Mouse (Mus musculus): Measurements from ENCODE around the gene Mfsd2a. TPM values are rescaled to one million over a fixed set of nuclear protein-coding genes. Genes with fewer than 3 reads are reported as not detected.

Gene Mfsd2a
- total RNA-seq, 2 experiments from 2014 or later, result 45.8 to 49.1 TPM

DNA sequence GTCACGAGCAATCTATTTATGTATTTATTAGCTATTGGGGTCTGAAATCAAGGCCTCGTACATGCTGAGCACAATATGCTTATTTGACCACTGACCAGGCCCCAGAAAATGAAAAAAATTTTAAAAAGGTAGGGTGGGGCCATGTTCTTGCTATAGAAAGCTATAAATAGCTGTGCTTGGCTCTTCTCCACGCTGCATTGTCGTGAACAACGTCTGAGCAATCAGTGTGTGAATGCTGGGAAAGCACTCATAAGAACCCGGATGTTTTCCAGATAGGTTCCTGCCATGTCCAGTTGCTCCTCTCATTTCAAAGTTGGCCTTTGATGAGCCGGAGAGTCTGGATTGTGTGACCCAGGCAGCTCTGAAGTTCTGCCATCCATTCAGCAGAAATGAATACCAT lies 46.8 kb downstream of the Mfsd2a start:
- no peak for DNase-seq (ENCODE audit: low spot score in 2 of 2)
- no peak for TF ChIP-seq CTCF (conservative IDR thresholded peaks at IDR 0.05)
- Histone ChIP-seq H3K27ac (peak overlapping the region; percentile 20; the same call in 1 of the 2 replicates), H3K4me3 (no peak overlapping the region)

GRCm38 (mm10) chr4:122912613-122913012 lies 48.4 kb downstream of the Mfsd2a start:
- DNase-seq (ENCODE audit: low spot score in 2 of 2), result no peak
- peak; percentile 66 for TF ChIP-seq CTCF (conservative IDR thresholded peaks at IDR 0.05)
- Histone ChIP-seq H3K4me3 (no peak overlapping the region), H3K27ac (no peak overlapping the region)

DNA sequence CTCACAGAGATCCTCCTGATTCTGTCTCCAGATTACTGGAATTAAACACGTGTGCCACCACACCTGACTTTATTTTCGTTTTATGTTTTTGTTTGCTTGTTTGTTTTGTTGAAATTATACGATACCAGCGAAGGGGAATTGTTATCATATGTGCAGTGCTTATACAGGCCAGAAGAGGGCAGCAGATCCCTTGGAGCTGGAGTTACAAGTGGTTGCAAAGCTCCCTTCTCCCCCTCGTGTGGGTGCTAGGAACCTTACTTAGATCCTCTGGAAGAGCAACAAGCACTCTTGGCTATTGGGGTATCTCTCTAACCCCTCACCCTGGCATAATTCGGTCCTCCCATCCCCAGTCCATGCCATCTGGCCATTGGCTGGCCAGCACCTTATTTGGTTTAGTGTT lies 50.4 kb downstream of the Mfsd2a start:
- peak; percentile 79 for TF ChIP-seq CTCF (conservative IDR thresholded peaks at IDR 0.05)
- no peak for DNase-seq (ENCODE audit: low spot score in 2 of 2)
- H3K4me3 ChIP-seq, result no peak overlapping the region
- H3K27ac ChIP-seq, result peak overlapping the region; percentile 95

DNA sequence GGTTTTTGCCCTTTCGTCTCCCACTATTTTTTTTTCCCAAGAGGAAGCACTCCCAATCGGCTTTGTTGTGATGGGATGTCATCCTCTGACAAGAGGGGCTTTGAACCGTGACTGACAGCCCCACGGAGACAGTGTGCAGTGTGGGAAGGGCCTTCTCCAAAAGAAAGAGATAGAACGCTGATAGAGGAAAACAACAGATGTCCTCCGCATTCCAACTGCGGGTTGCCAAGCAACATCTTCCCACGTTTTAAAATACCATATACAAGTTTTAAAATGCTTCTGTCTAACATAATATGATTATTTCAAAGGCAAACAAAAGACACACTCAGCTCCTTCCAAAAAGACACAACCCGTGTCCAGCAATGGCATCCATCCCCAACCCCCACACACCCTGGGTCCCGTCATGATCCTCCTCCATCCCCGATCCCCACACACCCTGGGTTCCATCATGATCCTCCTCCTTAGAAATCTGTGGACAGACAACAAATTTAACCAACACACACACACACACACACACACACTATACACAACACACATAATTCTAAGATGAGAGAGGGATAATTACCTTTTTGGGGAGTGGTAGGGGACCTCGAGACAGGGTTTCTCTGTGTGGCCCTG lies 51.3 kb downstream of the Mfsd2a start:
- TF ChIP-seq CTCF (conservative IDR thresholded peaks at IDR 0.05), result no peak
- peak overlapping the region; percentile 95 for H3K27ac ChIP-seq
- DNase-seq (ENCODE audit: low spot score in 2 of 2), result peak; percentile 75 to 88
- peak overlapping the region; percentile 49 for H3K4me3 ChIP-seq

DNA sequence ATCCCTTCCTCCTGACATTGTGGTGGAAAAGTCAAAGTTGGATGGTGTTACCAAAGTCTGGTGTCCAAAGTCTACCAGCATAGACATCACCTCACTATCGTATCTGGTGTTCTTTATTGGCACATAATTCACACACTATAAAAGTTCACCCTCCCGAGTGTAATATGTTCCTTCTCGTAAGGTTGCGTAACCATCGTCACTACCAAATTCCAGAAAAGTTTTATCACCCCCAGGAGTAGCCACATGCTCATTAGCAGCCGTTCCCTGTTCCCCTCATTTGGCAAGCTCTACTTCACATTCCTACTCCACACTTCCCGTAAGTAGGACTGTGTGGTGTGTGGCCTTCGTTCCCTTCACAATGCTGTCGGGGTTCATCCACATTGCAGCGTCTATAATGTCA lies 55.6 kb downstream of the Mfsd2a start:
- no peak for DNase-seq (ENCODE audit: low spot score in 2 of 2)
- no peak for TF ChIP-seq CTCF (conservative IDR thresholded peaks at IDR 0.05)
- Histone ChIP-seq H3K27ac (no peak overlapping the region), H3K4me3 (no peak overlapping the region)

GRCm38 (mm10) chr4:122903709-122904108 lies 57.3 kb downstream of the Mfsd2a start:
- TF ChIP-seq CTCF (conservative IDR thresholded peaks at IDR 0.05), result no peak
- Histone ChIP-seq H3K4me3 (no peak overlapping the region), H3K27ac (no peak overlapping the region)
- DNase-seq (ENCODE audit: low spot score in 2 of 2), result no peak

DNA sequence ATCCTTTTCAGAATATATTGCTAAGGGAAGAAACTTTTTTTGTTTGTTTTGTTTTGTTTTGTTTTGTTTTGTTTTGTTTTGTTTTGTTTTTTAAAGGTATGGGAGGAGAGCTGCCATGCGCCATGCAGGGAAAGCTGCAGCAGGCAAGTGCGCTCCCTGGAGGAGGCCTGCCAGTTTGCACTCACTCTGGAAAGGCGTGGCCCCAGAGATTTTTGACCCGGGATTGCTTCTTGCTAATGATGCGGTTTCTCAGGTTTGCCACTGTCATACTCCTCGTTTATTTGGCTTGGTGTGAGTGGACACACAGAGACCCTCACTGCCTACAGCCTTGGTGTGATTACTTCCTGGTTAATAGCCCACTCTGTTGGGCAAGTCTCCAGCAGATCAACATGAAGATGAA lies 58.8 kb downstream of the Mfsd2a start:
- Histone ChIP-seq H3K27ac (no peak overlapping the region), H3K4me3 (no peak overlapping the region)
- DNase-seq (ENCODE audit: low spot score in 2 of 2), result no peak
- TF ChIP-seq CTCF (conservative IDR thresholded peaks at IDR 0.05), result peak; percentile 70

- Histone ChIP-seq H3K4me3 (no peak overlapping the region), H3K27ac (no peak overlapping the region)
- peak; percentile 91 for TF ChIP-seq CTCF (conservative IDR thresholded peaks at IDR 0.05)
- DNase-seq (ENCODE audit: low spot score in 2 of 2), result peak; percentile 70 to 73
These were observed 62.7 kb downstream of the Mfsd2a start for GRCm38 (mm10) chr4:122898313-122898712.

DNA sequence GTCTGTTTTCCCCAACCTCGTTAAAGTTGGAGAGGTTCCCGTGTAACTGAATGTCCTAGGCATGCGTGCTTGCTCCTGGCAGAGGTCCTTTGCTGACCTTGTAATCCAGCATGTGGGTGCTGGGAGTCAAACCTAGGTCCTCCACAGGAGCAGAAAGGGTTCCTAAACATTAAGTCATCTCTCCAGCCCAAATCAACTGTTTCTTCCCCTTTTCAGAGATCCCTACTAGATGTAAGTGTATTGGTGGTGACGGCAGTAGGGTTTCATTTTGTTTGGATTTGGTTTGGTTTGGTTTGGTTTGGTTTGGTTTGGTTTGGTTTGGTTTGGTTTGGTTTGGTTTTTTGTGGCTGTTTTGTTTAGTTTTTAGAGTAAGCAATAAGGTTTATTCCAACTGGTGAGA lies 63.2 kb downstream of the Mfsd2a start:
- no peak for TF ChIP-seq CTCF (conservative IDR thresholded peaks at IDR 0.05)
- Histone ChIP-seq H3K4me3 (no peak overlapping the region), H3K27ac (no peak overlapping the region)
- no peak for DNase-seq (ENCODE audit: low spot score in 2 of 2)

Other genes starting within 250 kb of the Mfsd2a start
- gene Ppt1, start 124.9 kb downstream of the Mfsd2a start, total RNA-seq (2021), result 10 to 100 TPM; 84.6 to 88.1 TPM
- 100 to 1,000 TPM; 296 to 316 TPM for gene Cap1, start 75.1 kb downstream of the Mfsd2a start, total RNA-seq (2021)
- gene Mycl, start 34.5 kb upstream of the Mfsd2a start, total RNA-seq (2021), result 10 to 100 TPM; 31.8 to 32.4 TPM
- 10 to 100 TPM; 27.5 to 29.4 TPM for gene Trit1, start 55.4 kb upstream of the Mfsd2a start, total RNA-seq (2021)
- under 1 TPM; 0.20 to 0.29 TPM for gene Bmp8b, start 144.0 kb upstream of the Mfsd2a start, total RNA-seq (2021)
- not detected for gene Oxct2b, start 155.1 kb upstream of the Mfsd2a start, total RNA-seq (2021)
- 10 to 100 TPM; 21.5 to 21.9 TPM for gene Ppie, start 178.8 kb upstream of the Mfsd2a start, total RNA-seq (2021)
- gene Hpcal4, start 222.0 kb upstream of the Mfsd2a start, total RNA-seq (2021), result 100 to 1,000 TPM; 493 to 508 TPM
- gene Nt5c1a, start 240.3 kb upstream of the Mfsd2a start, total RNA-seq (2021), result 10 to 100 TPM; 14.5 to 15.2 TPM